Mouse (Mus musculus): Measurements from ENCODE around the gene Nat14. TPM values are rescaled to one million over a fixed set of nuclear protein-coding genes. Genes with fewer than 3 reads are reported as not detected.

Gene Nat14
- polyA plus RNA-seq, 2 experiments, result 0.11 to 0.38 TPM

DNA sequence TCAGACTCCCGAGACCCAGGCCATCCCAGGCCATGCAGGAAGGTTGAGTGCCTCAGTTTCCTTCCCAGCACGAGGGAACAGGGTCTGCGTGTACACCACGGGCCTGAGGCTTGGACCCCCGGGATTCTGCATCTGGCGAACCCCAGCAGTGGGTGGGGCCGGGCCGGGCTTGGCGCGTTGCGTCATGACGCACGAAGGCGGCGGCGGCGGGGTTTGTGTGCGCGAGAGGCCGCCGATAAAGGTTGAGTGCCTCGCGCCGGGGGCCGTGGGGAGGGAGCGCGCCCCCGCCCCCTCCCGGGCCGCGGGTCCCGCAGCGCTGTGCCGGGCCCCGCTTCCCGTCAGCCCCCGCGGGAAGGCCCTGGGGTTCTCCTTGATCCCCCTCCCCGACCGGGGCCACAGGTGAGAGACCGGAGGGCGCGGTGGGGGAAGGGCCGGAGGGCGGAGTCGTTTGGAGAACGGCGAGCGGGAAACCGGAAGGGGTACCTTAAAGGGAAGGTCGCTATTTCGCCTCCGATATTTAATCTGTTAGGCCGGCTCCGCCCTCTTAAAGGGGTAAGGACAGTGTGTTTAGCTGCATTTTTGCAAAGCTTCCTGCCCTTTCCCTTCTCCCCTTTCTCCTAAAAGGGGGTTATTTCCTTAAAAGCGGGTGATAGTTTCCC is 6.7 kb upstream of the Nat14 start, which contains the start of gene Zfp628:
TSS of gene Zfp628 (plus strand) at position 211 of the 659 bp plus-strand sequence.
- no peaks in the 10 kb centered on the region for H3K9me3 ChIP-seq (ENCODE audit: control insufficient read depth, low read length)

DNA sequence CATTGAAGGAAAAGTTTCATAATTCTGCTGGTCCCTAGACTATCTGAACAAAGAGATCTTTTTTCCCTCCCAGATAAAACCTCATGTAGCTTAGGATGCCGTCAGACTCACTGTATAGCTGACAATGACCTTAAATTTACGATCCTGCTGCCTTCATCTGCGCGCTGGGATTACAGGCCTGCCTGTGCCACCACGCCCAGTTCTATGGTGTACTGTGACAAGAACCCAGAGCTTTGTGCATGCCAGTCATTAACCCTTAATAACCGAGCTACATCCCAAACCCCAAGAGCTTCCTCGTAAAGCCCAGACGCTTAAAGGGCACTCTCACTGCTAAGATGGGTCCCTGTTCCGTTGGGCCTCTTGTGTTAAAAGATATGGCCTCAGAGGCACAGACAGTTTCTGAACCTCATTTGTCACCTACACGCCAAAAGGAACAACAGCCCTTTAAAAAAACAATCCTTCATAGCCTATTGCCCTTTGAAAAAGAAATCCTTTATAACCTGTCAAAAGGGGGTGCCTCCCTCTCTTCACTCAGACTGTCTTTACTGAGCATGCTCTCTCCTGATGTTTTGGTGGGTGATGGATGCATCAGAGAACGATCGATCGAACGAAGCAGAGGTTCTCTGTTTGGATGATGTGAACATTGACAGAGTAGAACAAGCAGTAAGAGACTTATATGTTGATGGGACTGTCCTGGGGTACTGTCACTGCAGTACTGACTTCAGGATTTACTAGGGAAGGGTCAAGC is 6.0 kb upstream of the Nat14 start:
- DNase-seq (ENCODE audit: low read depth in 3 of 3, low spot score in 3 of 3) (peak in 2 of 3 experiments; percentile 26 to 35), ATAC-seq (ENCODE audit: insufficient read depth) (peak; percentile 62)
- H3K4me3 ChIP-seq (ENCODE audit: insufficient read depth in 1 of 2, low read depth in 2 of 2, low read length in 2 of 2), result peak overlapping the region; percentile 72 to 100
- TF ChIP-seq EP300 (IDR thresholded peaks at IDR 0.05; ENCODE audit: low read depth) (no peak), CTCF (IDR thresholded peaks at IDR 0.05; ENCODE audit: low read depth) (no peak)
- H3K9me3 ChIP-seq (ENCODE audit: control insufficient read depth, low read length), result no peaks in the 10 kb centered on the region
- peak overlapping the region; percentile 77 for H3K4me2 ChIP-seq (ENCODE audit: low read depth)
- WGBS (ENCODE audit: insufficient replicate concordance), result 18% methylated on average over 14 of the region's 14 CpGs
- H3K4me1 ChIP-seq (replicated peaks; ENCODE audit: control insufficient read depth in 2 of 2, insufficient read depth in 2 of 2, low read length in 1 of 2), result peaks cover 8 to 14% of the 10 kb centered on the region in 2 experiments
- peaks cover 16% of the 10 kb centered on the region for H3K36me3 ChIP-seq (replicated peaks; ENCODE audit: control insufficient read depth, insufficient read depth, low read depth)
- H3K27me3 ChIP-seq (ENCODE audit: control insufficient read depth, insufficient read depth, low read length), result no peaks in the 10 kb centered on the region
- H3K9ac ChIP-seq (replicated peaks), result peak overlapping the region; percentile 69
- peak overlapping the region; percentile 78 for H3K27ac ChIP-seq

More for the DNA sequence above, 6.7 kb upstream of the Nat14 start, which contains the start of gene Zfp628:
- Histone ChIP-seq H3K4me2 (ENCODE audit: low read depth) (peak within 1 kb of the TSS; percentile 77), H3K27me3 (ENCODE audit: control insufficient read depth, insufficient read depth, low read length) (no peaks in the 10 kb centered on the region), H3K9ac (replicated peaks) (peak within 1 kb of the TSS; percentile 69), H3K4me3 (ENCODE audit: insufficient read depth in 1 of 2, low read depth in 2 of 2, low read length in 2 of 2) (peak within 1 kb of the TSS; percentile 72 to 100), H3K4me1 (replicated peaks; ENCODE audit: control insufficient read depth in 2 of 2, insufficient read depth in 2 of 2, low read length in 1 of 2) (peaks cover 8 to 14% of the 10 kb centered on the region in 2 experiments), H3K27ac (peak within 1 kb of the TSS; percentile 78), H3K36me3 (replicated peaks; ENCODE audit: control insufficient read depth, insufficient read depth, low read depth) (peaks cover 12% of the 10 kb centered on the region; the same call in 1 of the 2 replicates)
- WGBS (ENCODE audit: insufficient replicate concordance), result under 1% methylated on average over 54 of the region's 56 CpGs
- TF ChIP-seq EP300 (IDR thresholded peaks at IDR 0.05; ENCODE audit: low read depth) (no peak), CTCF (IDR thresholded peaks at IDR 0.05; ENCODE audit: low read depth) (no peak)
- peak; percentile 86 to 89 (median 87) for DNase-seq (ENCODE audit: low read depth in 3 of 3, low spot score in 3 of 3)
- peak; percentile 89 for ATAC-seq (ENCODE audit: insufficient read depth)

DNA sequence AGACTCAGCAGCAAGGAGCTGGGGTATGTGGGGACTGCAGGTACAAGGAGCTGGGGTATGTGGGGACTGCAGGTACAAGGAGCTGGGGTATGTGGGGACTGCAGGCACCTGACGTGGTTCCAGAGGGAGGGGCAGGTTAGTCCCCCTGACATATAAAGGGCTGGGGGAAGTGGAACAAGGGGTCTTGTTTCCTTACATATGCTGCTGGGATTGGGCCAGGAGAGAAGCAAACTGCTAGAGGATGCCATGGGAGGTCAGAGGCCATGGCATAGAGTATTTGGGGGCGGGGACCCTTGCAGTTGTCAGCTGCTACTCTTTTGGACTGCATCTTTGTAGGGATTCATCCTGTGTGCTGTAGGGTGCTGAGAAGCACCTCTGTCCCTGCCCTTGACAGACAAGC is 4.3 kb upstream of the Nat14 start:
- WGBS (ENCODE audit: insufficient replicate concordance), result 85% methylated on average over 2 of the region's 2 CpGs
- ATAC-seq (ENCODE audit: insufficient read depth) (no peak), DNase-seq (ENCODE audit: low read depth in 3 of 3, low spot score in 3 of 3) (no peak)
- Histone ChIP-seq H3K9ac (replicated peaks) (no peak overlapping the region), H3K9me3 (ENCODE audit: control insufficient read depth, low read length) (no peaks in the 10 kb centered on the region), H3K27me3 (ENCODE audit: control insufficient read depth, insufficient read depth, low read length) (peaks cover under 1% of the 10 kb centered on the region; the same call in 1 of the 2 replicates), H3K4me2 (ENCODE audit: low read depth) (no peak overlapping the region), H3K4me1 (replicated peaks; ENCODE audit: control insufficient read depth in 2 of 2, insufficient read depth in 2 of 2, low read length in 1 of 2) (peaks cover 8 to 14% of the 10 kb centered on the region in 2 experiments), H3K4me3 (ENCODE audit: insufficient read depth in 1 of 2, low read depth in 2 of 2, low read length in 2 of 2) (no peak overlapping the region), H3K27ac (no peak overlapping the region), H3K36me3 (replicated peaks; ENCODE audit: control insufficient read depth, insufficient read depth, low read depth) (peaks cover 16% of the 10 kb centered on the region)
- TF ChIP-seq EP300 (IDR thresholded peaks at IDR 0.05; ENCODE audit: low read depth), result no peak
- TF ChIP-seq CTCF (IDR thresholded peaks at IDR 0.05; ENCODE audit: low read depth), result no peak

DNA sequence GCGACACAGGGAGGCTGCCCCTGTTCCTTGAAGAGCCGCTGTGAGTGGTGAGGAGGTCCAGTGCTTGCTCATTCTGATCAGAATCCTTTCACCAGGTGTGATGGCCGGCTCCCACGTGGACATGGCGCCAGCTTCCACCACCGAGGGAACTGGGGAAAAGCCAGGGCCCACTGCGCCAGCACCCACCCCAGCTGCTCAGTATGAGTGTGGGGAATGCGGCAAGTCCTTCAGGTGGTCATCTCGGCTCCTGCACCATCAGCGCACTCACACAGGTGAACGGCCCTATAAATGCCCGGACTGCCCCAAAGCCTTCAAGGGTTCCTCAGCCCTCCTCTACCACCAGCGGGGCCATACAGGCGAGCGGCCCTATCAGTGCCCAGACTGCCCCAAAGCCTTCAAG is 3.1 kb upstream of the Nat14 start:
- no peak overlapping the region for H3K4me3 ChIP-seq (ENCODE audit: insufficient read depth in 1 of 2, low read depth in 2 of 2, low read length in 2 of 2)

DNA sequence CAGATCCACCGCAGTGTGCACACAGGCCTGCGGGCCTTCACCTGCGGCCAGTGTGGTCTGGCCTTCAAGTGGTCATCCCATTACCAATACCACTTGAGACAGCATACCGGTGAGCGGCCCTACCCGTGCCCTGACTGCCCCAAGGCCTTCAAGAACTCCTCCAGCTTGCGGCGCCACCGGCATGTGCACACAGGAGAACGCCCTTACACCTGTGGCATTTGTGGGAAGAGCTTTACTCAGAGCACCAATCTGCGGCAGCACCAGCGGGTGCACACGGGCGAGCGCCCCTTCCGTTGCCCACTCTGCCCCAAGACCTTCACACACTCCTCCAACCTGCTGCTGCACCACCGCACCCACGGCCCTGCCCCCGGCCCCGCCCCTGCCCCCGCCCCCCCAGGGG is 2.7 kb upstream of the Nat14 start:
- H3K4me3 ChIP-seq (ENCODE audit: insufficient read depth in 1 of 2, low read depth in 2 of 2, low read length in 2 of 2), result no peak overlapping the region
- TF ChIP-seq EP300 (IDR thresholded peaks at IDR 0.05; ENCODE audit: low read depth), result no peak
- TF ChIP-seq CTCF (IDR thresholded peaks at IDR 0.05; ENCODE audit: low read depth), result no peak
- H3K9me3 ChIP-seq (ENCODE audit: control insufficient read depth, low read length), result no peaks in the 10 kb centered on the region
- no peak for ATAC-seq (ENCODE audit: insufficient read depth)
- H3K9ac ChIP-seq (replicated peaks), result no peak overlapping the region
- peaks cover 16% of the 10 kb centered on the region for H3K27me3 ChIP-seq (ENCODE audit: control insufficient read depth, insufficient read depth, low read length)
- 91% methylated on average over 21 of the region's 21 CpGs for WGBS (ENCODE audit: insufficient replicate concordance)
- H3K27ac ChIP-seq, result no peak overlapping the region
- peaks cover 16% of the 10 kb centered on the region for H3K36me3 ChIP-seq (replicated peaks; ENCODE audit: control insufficient read depth, insufficient read depth, low read depth)
- H3K4me2 ChIP-seq (ENCODE audit: low read depth), result no peak overlapping the region
- DNase-seq (ENCODE audit: low read depth in 3 of 3, low spot score in 3 of 3), result no peak
- peaks cover 8 to 14% of the 10 kb centered on the region in 2 experiments for H3K4me1 ChIP-seq (replicated peaks; ENCODE audit: control insufficient read depth in 2 of 2, insufficient read depth in 2 of 2, low read length in 1 of 2)

More for the DNA sequence above, 3.1 kb upstream of the Nat14 start:
- peaks cover 16% of the 10 kb centered on the region for H3K36me3 ChIP-seq (replicated peaks; ENCODE audit: control insufficient read depth, insufficient read depth, low read depth)
- H3K4me1 ChIP-seq (replicated peaks; ENCODE audit: control insufficient read depth in 2 of 2, insufficient read depth in 2 of 2, low read length in 1 of 2), result peaks cover 8 to 14% of the 10 kb centered on the region in 2 experiments
- no peak for ATAC-seq (ENCODE audit: insufficient read depth)
- DNase-seq (ENCODE audit: low read depth in 3 of 3, low spot score in 3 of 3), result no peak
- 87% methylated on average over 15 of the region's 15 CpGs for WGBS (ENCODE audit: insufficient replicate concordance)
- no peaks in the 10 kb centered on the region for H3K9me3 ChIP-seq (ENCODE audit: control insufficient read depth, low read length)
- TF ChIP-seq CTCF (IDR thresholded peaks at IDR 0.05; ENCODE audit: low read depth), result no peak
- TF ChIP-seq EP300 (IDR thresholded peaks at IDR 0.05; ENCODE audit: low read depth), result no peak
- H3K9ac ChIP-seq (replicated peaks), result no peak overlapping the region
- H3K27me3 ChIP-seq (ENCODE audit: control insufficient read depth, insufficient read depth, low read length), result peaks cover 12% of the 10 kb centered on the region
- H3K4me2 ChIP-seq (ENCODE audit: low read depth), result no peak overlapping the region
- no peak overlapping the region for H3K27ac ChIP-seq

Data from liver, embryonic 14.5 days (tissue).